Mouse (Mus musculus): ENCODE data around the gene Rab8a.

The Rab8a gene

GRCm38 (mm10) chr8:72211846-72212245 is 50.8 kb downstream of the Rab8a start:
- no peak for DNase-seq (ENCODE audit: low spot score in 2 of 2)

DNA sequence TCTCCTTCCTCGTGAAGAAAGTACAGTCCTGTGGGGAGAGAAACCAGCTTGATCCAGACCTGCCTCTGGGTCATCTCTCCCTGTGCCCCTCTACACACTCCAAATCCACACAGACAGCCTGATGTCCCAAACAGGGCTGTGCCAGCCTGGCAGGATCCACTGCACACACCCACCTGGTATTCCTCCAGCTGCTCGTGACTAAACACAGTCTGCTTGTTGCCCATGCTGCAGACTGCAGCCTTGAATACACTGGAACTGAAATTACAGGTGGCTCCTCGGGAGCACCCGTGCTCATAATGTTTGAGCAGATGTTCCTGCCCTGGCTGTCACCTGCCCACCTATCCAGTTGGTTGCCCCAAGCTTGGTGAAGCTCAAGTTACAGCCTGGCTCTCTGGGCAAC is 51.8 kb downstream of the Rab8a start, which contains the start of gene Cib3:
Gene Cib3 (minus strand): TSS at position 87 of the 400 bp plus-strand sequence.
- DNase-seq (ENCODE audit: low spot score in 2 of 2), result peak; percentile 7 to 20

GRCm38 (mm10) chr8:72213536-72213935 is 52.5 kb downstream of the Rab8a start, which contains the start of gene Gm11034:
Gm11034 (minus strand) TSS chr8:72213636.
- DNase-seq (ENCODE audit: low spot score in 2 of 2), result no peak

GRCm38 (mm10) chr8:72215060-72215459 is 54.1 kb downstream of the Rab8a start:
- DNase-seq (ENCODE audit: low spot score in 2 of 2), result no peak

GRCm38 (mm10) chr8:72215871-72216270 is 54.9 kb downstream of the Rab8a start:
- DNase-seq (ENCODE audit: low spot score in 2 of 2), result no peak

- no peak for DNase-seq (ENCODE audit: low spot score in 2 of 2)
These were observed 58.0 kb downstream of the Rab8a start for GRCm38 (mm10) chr8:72218781-72219540.

GRCm38 (mm10) chr8:72219541-72220363 is 58.8 kb downstream of the Rab8a start, which contains the start of gene Fam32a:
Fam32a (plus strand) TSS chr8:72219730.
- peak; percentile 83 to 90 for DNase-seq (ENCODE audit: low spot score in 2 of 2)

GRCm38 (mm10) chr8:72220758-72221157 is 59.8 kb downstream of the Rab8a start:
- DNase-seq (ENCODE audit: low spot score in 2 of 2), result no peak

- no peak for DNase-seq (ENCODE audit: low spot score in 2 of 2)
These were observed 61.7 kb downstream of the Rab8a start for GRCm38 (mm10) chr8:72222656-72223055.

Data from frontal cortex, postnatal 36 days (tissue).